Mouse (Mus musculus) small intestine, adult 2 months (tissue): Measurements from ENCODE around the gene Shroom4. TPM values are rescaled to one million over a fixed set of nuclear protein-coding genes. Genes with fewer than 3 reads are reported as not detected.

Source experiments
- H3K27ac ChIP-seq: fragments of 200-500 bp; 2 replicates; pipeline ENCODE4 v1.5.1; 2012; ENCODE audit warnings: low read depth, low read length, control low read depth, inconsistent platforms; ENCODE audit not compliant: insufficient read depth
- H3K27me3 ChIP-seq: fragments of 200-500 bp; 2 replicates; pipeline ENCODE4 v1.6.1; 2012; ENCODE audit warnings: mild to moderate bottlenecking, moderate library complexity, low read length, inconsistent platforms; ENCODE audit not compliant: control insufficient read depth, insufficient read depth
- H3K36me3 ChIP-seq: fragments of 200-500 bp; 2 replicates; pipeline ENCODE4 v1.6.1; 2012; ENCODE audit warnings: mild to moderate bottlenecking, low read length, control low read depth, inconsistent platforms; ENCODE audit not compliant: control insufficient read depth, insufficient read depth
- H3K4me1 ChIP-seq: fragments of 200-500 bp; 2 replicates; pipeline ENCODE4 v1.6.1; 2012; ENCODE audit warnings: low read length, inconsistent platforms, mixed read lengths; ENCODE audit not compliant: control insufficient read depth, insufficient read depth, insufficient read length
- H3K4me3 ChIP-seq: fragments of 200-500 bp; 2 replicates; pipeline ENCODE4 v1.5.1; 2012; ENCODE audit warnings: low read depth, mild to moderate bottlenecking, control low read depth, inconsistent platforms, low read length, moderate library complexity
- CTCF ChIP-seq: fragments of 200-500 bp; IDR thresholded peaks from 2 replicates; pipeline ENCODE4 v1.5.1; 2012; ENCODE audit warnings: low read depth, mild to moderate bottlenecking, control low read depth, inconsistent platforms, low read length, moderate library complexity, mixed read lengths; ENCODE audit not compliant: insufficient replicate concordance, insufficient read length; ENCODE audit errors: extremely low read depth
- POLR2A ChIP-seq: fragments of 200-500 bp; IDR thresholded peaks from 2 replicates; pipeline ENCODE4 v1.6.1; 2012; ENCODE audit warnings: low read depth, mild to moderate bottlenecking, control low read depth, inconsistent platforms, low read length, moderate library complexity
- WGBS: fragments of 180-500 bp; shearing (Covaris S2); methylation state at CpG from one replicate; pipeline ENCODE4 v1.1.7; 2018; 5-methylcytosine and 5-hydroxymethylcytosine counted together
- polyA plus RNA-seq: library from polyadenylated mRNA; depleted of rRNA; stranded (reverse); fragments of >200 nt; gene quantifications from 2 replicates; pipeline ENCODE4 v1.2.3, GENCODE M21; 2012

Gene Shroom4
- polyA plus RNA-seq, 1 experiment, result 0.23 TPM

GRCm38 (mm10) chrX:6565066-6565465 is 165.4 kb downstream of the Shroom4 start:
- H3K27me3 ChIP-seq, result no peaks in the 10 kb centered on the region
- H3K36me3 ChIP-seq, result no peaks in the 10 kb centered on the region
- no peaks in the 10 kb centered on the region for H3K4me1 ChIP-seq
- TF ChIP-seq CTCF (no peak), POLR2A (no peak)
- H3K4me3 ChIP-seq, result no peak overlapping the region
- 97% methylated on average over 1 of the region's 1 CpGs for WGBS
- no peak overlapping the region for H3K27ac ChIP-seq

- no peaks in the 10 kb centered on the region for H3K27me3 ChIP-seq
- H3K36me3 ChIP-seq, result no peaks in the 10 kb centered on the region
- no peak overlapping the region for H3K27ac ChIP-seq
- WGBS, result 33% methylated on average over 1 of the region's 1 CpGs
- H3K4me1 ChIP-seq, result no peaks in the 10 kb centered on the region
- H3K4me3 ChIP-seq, result no peak overlapping the region
- TF ChIP-seq CTCF (no peak), POLR2A (no peak)
These were observed 174.9 kb downstream of the Shroom4 start for GRCm38 (mm10) chrX:6574511-6574910.

- no peaks in the 10 kb centered on the region for H3K4me1 ChIP-seq
- TF ChIP-seq CTCF (no peak), POLR2A (no peak)
- WGBS, result 30% methylated on average over 7 of the region's 7 CpGs
- peak overlapping the region; percentile 53; the same call in 1 of the 2 replicates for H3K27ac ChIP-seq
- no peaks in the 10 kb centered on the region for H3K27me3 ChIP-seq
- no peaks in the 10 kb centered on the region for H3K36me3 ChIP-seq
- H3K4me3 ChIP-seq, result no peak overlapping the region; the same call in 1 of the 2 replicates
These were observed 177.3 kb downstream of the Shroom4 start for GRCm38 (mm10) chrX:6577001-6577400.

GRCm38 (mm10) chrX:6580671-6581070 is 181.0 kb downstream of the Shroom4 start:
- 80% methylated on average over 6 of the region's 6 CpGs for WGBS
- TF ChIP-seq CTCF (no peak), POLR2A (no peak)
- Histone ChIP-seq H3K4me1 (no peaks in the 10 kb centered on the region), H3K36me3 (no peaks in the 10 kb centered on the region), H3K4me3 (no peak overlapping the region), H3K27ac (no peak overlapping the region), H3K27me3 (no peaks in the 10 kb centered on the region)

- Histone ChIP-seq H3K27ac (no peak overlapping the region), H3K27me3 (no peaks in the 10 kb centered on the region), H3K4me1 (no peaks in the 10 kb centered on the region), H3K36me3 (no peaks in the 10 kb centered on the region), H3K4me3 (no peak overlapping the region)
- WGBS, result 50% methylated on average over 1 of the region's 1 CpGs
- TF ChIP-seq POLR2A, result no peak
- TF ChIP-seq CTCF, result no peak
These were observed 181.5 kb downstream of the Shroom4 start for GRCm38 (mm10) chrX:6581181-6581580.

- 75% methylated on average over 2 of the region's 2 CpGs for WGBS
- Histone ChIP-seq H3K4me1 (no peaks in the 10 kb centered on the region), H3K27me3 (no peaks in the 10 kb centered on the region), H3K27ac (no peak overlapping the region), H3K4me3 (no peak overlapping the region), H3K36me3 (no peaks in the 10 kb centered on the region)
- TF ChIP-seq CTCF, result no peak
- no peak for TF ChIP-seq POLR2A
These were observed 183.0 kb downstream of the Shroom4 start for GRCm38 (mm10) chrX:6582646-6583045.

GRCm38 (mm10) chrX:6594183-6594582 is 194.5 kb downstream of the Shroom4 start:
- WGBS, result 52% methylated on average over 3 of the region's 3 CpGs
- TF ChIP-seq CTCF (no peak), POLR2A (no peak)

GRCm38 (mm10) chrX:6654024-6654423 is 254.4 kb downstream of the Shroom4 start:
- WGBS, result 3% methylated on average over 2 of the region's 2 CpGs
- TF ChIP-seq POLR2A (no peak), CTCF (no peak)

More at GRCm38 (mm10) chrX:6594183-6594582, 194.5 kb downstream of the Shroom4 start:
- Histone ChIP-seq H3K27ac (no peak overlapping the region), H3K27me3 (no peaks in the 10 kb centered on the region), H3K4me1 (no peaks in the 10 kb centered on the region), H3K36me3 (no peaks in the 10 kb centered on the region), H3K4me3 (no peak overlapping the region)

More at GRCm38 (mm10) chrX:6654024-6654423, 254.4 kb downstream of the Shroom4 start:
- no peaks in the 10 kb centered on the region for H3K36me3 ChIP-seq
- H3K27ac ChIP-seq, result no peak overlapping the region
- no peak overlapping the region for H3K4me3 ChIP-seq
- H3K4me1 ChIP-seq, result no peaks in the 10 kb centered on the region
- H3K27me3 ChIP-seq, result no peaks in the 10 kb centered on the region
